Mouse (Mus musculus): ENCODE data around the gene Opn1mw.

GRCm38 (mm10) chrX:74103457-74104188 is 23.6 kb upstream of the Opn1mw start:
- TF ChIP-seq TAL1 (IDR thresholded peaks at IDR 0.05; ENCODE audit: low read length), result no peak
- TF ChIP-seq GATA1 (IDR thresholded peaks at IDR 0.05; ENCODE audit: low read length), result no peak
